Mouse (Mus musculus) thymus, adult 2 months (tissue): ENCODE measurements around the gene Cd160.

Source experiments
- CTCF ChIP-seq: fragments of 200-500 bp; IDR thresholded peaks from 2 replicates; pipeline ENCODE4 v1.5.1; 2012; ENCODE audit warnings: mild to moderate bottlenecking, control low read depth, low read length, moderate library complexity, borderline replicate concordance; ENCODE audit not compliant: control insufficient read depth, poor library complexity, insufficient read depth; ENCODE audit errors: extremely low read depth
- POLR2A ChIP-seq: fragments of 200-500 bp; IDR thresholded peaks from 2 replicates; pipeline ENCODE4 v1.6.1; 2012; ENCODE audit warnings: mild to moderate bottlenecking, low read length, control low read depth, moderate library complexity; ENCODE audit not compliant: control insufficient read depth, poor library complexity, insufficient read depth; ENCODE audit errors: extremely low read depth

- TF ChIP-seq CTCF (no peak), POLR2A (no peak)
These were observed 38.7 kb upstream of the Cd160 start for GRCm38 (mm10) chr3:96867863-96868262.
